Mouse (Mus musculus): Measurements from ENCODE around the gene Abl1. TPM values are rescaled to one million over a fixed set of nuclear protein-coding genes. Genes with fewer than 3 reads are reported as not detected.

The Abl1 gene
- polyA plus RNA-seq, 1 experiment from 2014 or later, result 41.2 TPM

- ATAC-seq (ENCODE audit: insufficient number of reproducible peaks, low FRiP score), result no peak
- Histone ChIP-seq H3K4me1 (replicated peaks) (peaks cover 19% of the 10 kb centered on the region), H3K4me2 (no peak overlapping the region), H3K4me3 (no peak overlapping the region), H3K36me3 (peaks cover 4% of the 10 kb centered on the region; the same call in 1 of the 2 replicates), H3K27me3 (replicated peaks) (no peaks in the 10 kb centered on the region), H3K9ac (no peak overlapping the region), H3K9me3 (replicated peaks) (no peaks in the 10 kb centered on the region), H3K27ac (ENCODE audit: poor library complexity, severe bottlenecking) (no peak overlapping the region)
- 60% methylated on average over 4 of the region's 4 CpGs for WGBS
Observed at GRCm38 (mm10) chr2:31720783-31721182, 32.6 kb downstream of the Abl1 start.

- H3K36me3 ChIP-seq, result no peaks in the 10 kb centered on the region
- no peak overlapping the region for H3K9ac ChIP-seq
- no peak for ATAC-seq (ENCODE audit: insufficient number of reproducible peaks, low FRiP score)
- WGBS, result 75% methylated on average over 7 of the region's 7 CpGs
- H3K4me1 ChIP-seq (replicated peaks), result peaks cover 40% of the 10 kb centered on the region
- no peak overlapping the region for H3K4me2 ChIP-seq
- no peak overlapping the region for H3K4me3 ChIP-seq
- no peaks in the 10 kb centered on the region for H3K9me3 ChIP-seq (replicated peaks)
- H3K27ac ChIP-seq (ENCODE audit: poor library complexity, severe bottlenecking), result no peak overlapping the region
- H3K27me3 ChIP-seq (replicated peaks), result no peaks in the 10 kb centered on the region
Observed at GRCm38 (mm10) chr2:31724730-31725490, 36.7 kb downstream of the Abl1 start.

GRCm38 (mm10) chr2:31727576-31728277 lies 39.6 kb downstream of the Abl1 start:
- Histone ChIP-seq H3K9ac (no peak overlapping the region), H3K36me3 (no peaks in the 10 kb centered on the region), H3K4me3 (no peak overlapping the region), H3K27ac (ENCODE audit: poor library complexity, severe bottlenecking) (peak overlapping the region; percentile 24; the same call in 1 of the 2 replicates), H3K9me3 (replicated peaks) (no peaks in the 10 kb centered on the region), H3K4me2 (no peak overlapping the region), H3K27me3 (replicated peaks) (no peaks in the 10 kb centered on the region), H3K4me1 (replicated peaks) (peaks cover 42% of the 10 kb centered on the region)
- WGBS, result 68% methylated on average over 9 of the region's 9 CpGs
- no peak for ATAC-seq (ENCODE audit: insufficient number of reproducible peaks, low FRiP score)

GRCm38 (mm10) chr2:31730640-31731039 lies 42.5 kb downstream of the Abl1 start:
- Histone ChIP-seq H3K36me3 (no peaks in the 10 kb centered on the region), H3K4me2 (no peak overlapping the region), H3K4me1 (replicated peaks) (peaks cover 42% of the 10 kb centered on the region), H3K9ac (no peak overlapping the region), H3K27ac (ENCODE audit: poor library complexity, severe bottlenecking) (no peak overlapping the region), H3K4me3 (no peak overlapping the region), H3K27me3 (replicated peaks) (no peaks in the 10 kb centered on the region), H3K9me3 (replicated peaks) (no peaks in the 10 kb centered on the region)
- 81% methylated on average over 5 of the region's 5 CpGs for WGBS
- ATAC-seq (ENCODE audit: insufficient number of reproducible peaks, low FRiP score), result no peak

- Histone ChIP-seq H3K27ac (ENCODE audit: poor library complexity, severe bottlenecking) (no peak overlapping the region), H3K9me3 (replicated peaks) (no peaks in the 10 kb centered on the region), H3K27me3 (replicated peaks) (no peaks in the 10 kb centered on the region), H3K4me1 (replicated peaks) (peaks cover 36% of the 10 kb centered on the region), H3K9ac (no peak overlapping the region), H3K4me3 (no peak overlapping the region), H3K4me2 (no peak overlapping the region), H3K36me3 (no peaks in the 10 kb centered on the region)
- WGBS, result 81% methylated on average over 3 of the region's 3 CpGs
- ATAC-seq (ENCODE audit: insufficient number of reproducible peaks, low FRiP score), result no peak
Observed at GRCm38 (mm10) chr2:31732497-31732896, 44.3 kb downstream of the Abl1 start.

- Histone ChIP-seq H3K9me3 (replicated peaks) (no peaks in the 10 kb centered on the region), H3K4me2 (no peak overlapping the region), H3K27me3 (replicated peaks) (no peaks in the 10 kb centered on the region), H3K4me1 (replicated peaks) (peaks cover 32% of the 10 kb centered on the region), H3K36me3 (no peaks in the 10 kb centered on the region), H3K27ac (ENCODE audit: poor library complexity, severe bottlenecking) (no peak overlapping the region), H3K4me3 (no peak overlapping the region), H3K9ac (no peak overlapping the region)
- 78% methylated on average over 5 of the region's 5 CpGs for WGBS
- no peak for ATAC-seq (ENCODE audit: insufficient number of reproducible peaks, low FRiP score)
Observed at GRCm38 (mm10) chr2:31733558-31733957, 45.4 kb downstream of the Abl1 start.

GRCm38 (mm10) chr2:31739041-31739440 lies 50.9 kb downstream of the Abl1 start:
- no peak overlapping the region for H3K4me3 ChIP-seq
- H3K4me2 ChIP-seq, result no peak overlapping the region
- 31% methylated on average over 3 of the region's 3 CpGs for WGBS
- no peak overlapping the region for H3K27ac ChIP-seq (ENCODE audit: poor library complexity, severe bottlenecking)
- no peaks in the 10 kb centered on the region for H3K27me3 ChIP-seq (replicated peaks)
- no peaks in the 10 kb centered on the region for H3K9me3 ChIP-seq (replicated peaks)
- H3K4me1 ChIP-seq (replicated peaks), result peaks cover 33% of the 10 kb centered on the region
- H3K9ac ChIP-seq, result no peak overlapping the region
- H3K36me3 ChIP-seq, result no peaks in the 10 kb centered on the region
- ATAC-seq (ENCODE audit: insufficient number of reproducible peaks, low FRiP score), result no peak

GRCm38 (mm10) chr2:31741728-31742127 lies 53.6 kb downstream of the Abl1 start:
- ATAC-seq (ENCODE audit: insufficient number of reproducible peaks, low FRiP score), result no peak
- H3K36me3 ChIP-seq, result no peaks in the 10 kb centered on the region
- no peak overlapping the region for H3K9ac ChIP-seq
- H3K9me3 ChIP-seq (replicated peaks), result no peaks in the 10 kb centered on the region
- peaks cover 53% of the 10 kb centered on the region for H3K4me1 ChIP-seq (replicated peaks)
- no peak overlapping the region for H3K4me3 ChIP-seq
- WGBS, result 64% methylated on average over 1 of the region's 1 CpGs
- H3K4me2 ChIP-seq, result peak overlapping the region; percentile 41
- peak overlapping the region; percentile 70; the same call in 1 of the 2 replicates for H3K27ac ChIP-seq (ENCODE audit: poor library complexity, severe bottlenecking)
- H3K27me3 ChIP-seq (replicated peaks), result no peaks in the 10 kb centered on the region

GRCm38 (mm10) chr2:31742134-31742533 lies 54.0 kb downstream of the Abl1 start:
- Histone ChIP-seq H3K4me2 (peak overlapping the region; percentile 41), H3K27me3 (replicated peaks) (no peaks in the 10 kb centered on the region), H3K4me3 (no peak overlapping the region), H3K36me3 (no peaks in the 10 kb centered on the region), H3K9ac (no peak overlapping the region), H3K4me1 (replicated peaks) (peaks cover 57% of the 10 kb centered on the region), H3K27ac (ENCODE audit: poor library complexity, severe bottlenecking) (peak overlapping the region; percentile 70; the same call in 1 of the 2 replicates), H3K9me3 (replicated peaks) (no peaks in the 10 kb centered on the region)
- no peak for ATAC-seq (ENCODE audit: insufficient number of reproducible peaks, low FRiP score)
- WGBS, result 19% methylated on average over 7 of the region's 7 CpGs

- Histone ChIP-seq H3K36me3 (no peaks in the 10 kb centered on the region), H3K4me3 (no peak overlapping the region), H3K4me2 (no peak overlapping the region), H3K9me3 (replicated peaks) (no peaks in the 10 kb centered on the region), H3K27ac (ENCODE audit: poor library complexity, severe bottlenecking) (no peak overlapping the region), H3K9ac (no peak overlapping the region), H3K27me3 (replicated peaks) (no peaks in the 10 kb centered on the region), H3K4me1 (replicated peaks) (peaks cover 63% of the 10 kb centered on the region)
- ATAC-seq (ENCODE audit: insufficient number of reproducible peaks, low FRiP score), result no peak
Observed at GRCm38 (mm10) chr2:31745741-31746243, 57.6 kb downstream of the Abl1 start.

- Histone ChIP-seq H3K4me2 (no peak overlapping the region), H3K27me3 (replicated peaks) (no peaks in the 10 kb centered on the region)
- WGBS, result 34% methylated on average over 4 of the region's 4 CpGs
Observed at GRCm38 (mm10) chr2:31746835-31747234, 58.7 kb downstream of the Abl1 start.

More at GRCm38 (mm10) chr2:31746835-31747234, 58.7 kb downstream of the Abl1 start:
- Histone ChIP-seq H3K27ac (ENCODE audit: poor library complexity, severe bottlenecking) (no peak overlapping the region), H3K9ac (no peak overlapping the region), H3K36me3 (no peaks in the 10 kb centered on the region), H3K4me3 (no peak overlapping the region), H3K9me3 (replicated peaks) (no peaks in the 10 kb centered on the region), H3K4me1 (replicated peaks) (peaks cover 68% of the 10 kb centered on the region)
- no peak for ATAC-seq (ENCODE audit: insufficient number of reproducible peaks, low FRiP score)

All from heart, embryonic 12.5 days (tissue).